Mouse (Mus musculus) left cerebral cortex, postnatal 14 days (tissue): ENCODE measurements around the gene Bcl7b. TPM values are rescaled to one million over a fixed set of nuclear protein-coding genes. Genes with fewer than 3 reads are reported as not detected.
"Not testable (repeated sequence)": the region's sequence is repeated elsewhere in the genome, so short reads cannot be mapped to it uniquely, and the experiment has no call there.

Experiments
- DNase-seq, 2 experiments: peaks; one replicate each; pipeline ENCODE4 v3.0.0; 2021 to 2022; ENCODE audit warnings: low spot score in 2 of 2, mixed read lengths in 1 of 2
- intact Hi-C: fragments of 180-260 bp; cut with DNase I; formaldehyde crosslinking; loops from one replicate; pipeline ENCODE4 v1.15.1; 2025
- microRNA-seq, 2 experiments: library from miRNA; unstranded; fragments of <30 nt; microRNA quantifications; one replicate each; pipeline ENCODE4 v1.2.0; 2022
- total RNA-seq, 2 experiments: library from RNA; stranded (reverse); gene quantifications; 2 replicates each; pipeline ENCODE4 v1.2.3; 2021

Gene Bcl7b
- total RNA-seq, 2 experiments from 2014 or later, result 41.5 to 44.9 TPM

DNA sequence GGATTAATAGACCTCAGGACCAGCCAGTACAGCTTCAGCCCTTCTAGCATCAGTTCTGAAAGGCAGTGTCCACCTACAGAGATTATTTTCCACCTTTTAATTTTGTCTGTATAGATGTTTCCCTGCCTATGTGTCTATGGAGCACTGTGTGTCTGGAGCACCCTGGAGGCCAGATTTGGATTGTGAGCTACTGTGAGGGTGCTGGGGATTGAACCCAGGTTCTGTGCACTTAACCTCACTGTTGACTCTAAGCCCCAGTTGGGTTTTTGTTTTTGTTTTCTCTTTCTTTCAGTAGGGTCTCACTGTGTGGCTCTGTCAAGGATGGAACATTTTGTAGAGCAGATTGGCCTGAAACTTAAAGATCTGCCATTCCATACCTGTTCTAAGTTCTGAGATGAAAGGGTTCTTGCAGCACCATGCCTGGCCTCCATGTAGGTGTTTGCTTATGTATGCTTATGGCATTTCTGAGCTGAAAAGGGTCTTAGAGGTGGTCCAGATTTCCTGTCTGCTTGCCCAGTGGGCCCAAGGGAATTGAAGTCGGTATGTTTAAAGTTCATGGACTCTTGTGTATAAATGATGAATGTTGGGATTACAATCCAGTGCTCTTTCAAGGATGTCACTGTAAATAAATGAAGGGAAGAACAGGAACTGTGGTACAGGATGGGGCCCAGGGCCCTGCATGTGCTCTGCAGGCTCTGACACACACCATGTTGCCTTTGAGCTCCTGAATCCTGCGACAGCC lies 21.4 kb downstream of the Bcl7b start:
- intact Hi-C loops, result loop anchor here (2.0 to 5.0 kb wide), 2 partner anchors 71 to 177 kb away; no protein-coding TSS in a partner anchor

DNA sequence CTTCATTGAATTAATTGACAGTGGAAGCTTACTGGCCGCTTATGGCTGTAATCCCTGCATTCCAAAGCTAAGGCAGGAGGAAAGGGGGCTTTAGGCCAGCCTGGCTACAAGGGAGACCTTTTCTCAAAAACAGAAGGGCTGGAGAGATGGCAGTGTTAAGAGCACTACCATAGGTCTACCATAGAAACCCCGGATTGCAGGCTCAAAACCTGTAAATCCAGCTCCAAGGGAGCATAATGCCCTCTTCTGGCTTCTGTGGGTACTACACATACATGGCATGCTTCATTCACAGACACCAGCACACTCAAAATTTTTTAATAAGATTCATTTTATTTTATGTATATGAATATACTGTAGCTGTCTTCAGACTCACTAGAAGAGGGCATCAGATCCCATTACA lies 23.5 kb downstream of the Bcl7b start:
- peak; percentile 82 to 84 for DNase-seq
- intact Hi-C loops, result loop anchor here (2.0 kb wide), 1 partner anchor 73 kb away; no protein-coding TSS in a partner anchor

More for the DNA sequence above, 21.4 kb downstream of the Bcl7b start:
- DNase-seq, result no peak

DNA sequence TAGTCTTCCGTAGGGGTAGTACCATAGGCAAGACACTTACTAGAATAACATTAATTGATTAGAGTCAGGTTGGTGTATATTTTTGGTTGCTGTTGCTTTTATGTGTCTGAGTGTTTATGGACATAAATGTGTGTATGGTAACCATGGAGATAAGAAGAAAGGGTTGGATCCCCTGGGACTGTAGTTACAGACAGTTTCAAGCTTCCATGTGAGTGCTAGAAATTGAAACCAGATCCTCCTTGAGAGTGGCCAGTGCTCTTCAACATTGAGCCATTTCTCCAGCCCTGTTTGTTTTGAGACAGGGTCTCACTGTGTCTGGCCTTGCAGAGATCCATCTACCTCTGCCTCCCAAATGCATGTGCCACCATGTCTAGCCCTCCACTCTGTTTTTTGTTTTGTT lies 24.3 kb downstream of the Bcl7b start:
- DNase-seq, result no peak
- intact Hi-C loops, result no loop called here

DNA sequence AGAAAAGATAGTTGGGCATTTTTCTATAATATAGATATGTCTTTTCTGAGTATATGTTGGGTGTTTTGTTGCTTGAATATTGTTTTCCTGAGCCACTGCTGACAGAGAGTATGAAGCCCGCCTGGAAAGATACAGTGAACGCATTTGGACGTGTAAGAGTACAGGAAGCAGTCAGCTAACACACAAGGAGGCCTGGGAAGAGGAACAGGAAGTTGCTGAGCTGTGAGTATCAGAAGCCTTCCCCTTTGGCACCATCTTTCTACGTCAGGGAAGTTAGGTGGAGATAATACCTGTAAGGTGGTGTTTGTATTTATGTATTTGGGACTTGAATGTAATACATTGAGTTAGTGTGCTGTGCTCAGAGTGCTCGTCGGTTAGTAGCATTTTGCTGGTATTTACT lies 28.3 kb downstream of the Bcl7b start:
- intact Hi-C loops, result no loop called here
- DNase-seq, result no peak

DNA sequence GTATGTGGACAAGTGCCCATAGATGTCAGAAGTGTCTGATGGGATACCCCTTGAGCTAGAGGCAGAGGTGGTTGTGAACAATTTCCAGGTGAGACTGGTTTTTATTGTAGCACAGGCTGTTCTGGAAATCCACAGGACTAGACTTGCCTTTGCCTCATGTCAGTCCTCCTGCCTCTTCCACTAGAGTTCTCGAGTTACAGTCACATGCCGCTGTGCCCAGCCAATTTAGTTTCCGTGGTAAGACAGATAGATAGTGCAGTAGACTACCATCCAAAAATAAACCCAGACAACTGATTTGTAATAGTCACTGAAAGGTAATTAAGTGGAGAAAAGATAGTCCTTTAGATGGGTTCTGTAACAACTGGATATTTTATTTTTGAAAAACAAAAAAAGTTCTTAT lies 34.7 kb downstream of the Bcl7b start:
- intact Hi-C loops, result no loop called here
- no peak for DNase-seq

DNA sequence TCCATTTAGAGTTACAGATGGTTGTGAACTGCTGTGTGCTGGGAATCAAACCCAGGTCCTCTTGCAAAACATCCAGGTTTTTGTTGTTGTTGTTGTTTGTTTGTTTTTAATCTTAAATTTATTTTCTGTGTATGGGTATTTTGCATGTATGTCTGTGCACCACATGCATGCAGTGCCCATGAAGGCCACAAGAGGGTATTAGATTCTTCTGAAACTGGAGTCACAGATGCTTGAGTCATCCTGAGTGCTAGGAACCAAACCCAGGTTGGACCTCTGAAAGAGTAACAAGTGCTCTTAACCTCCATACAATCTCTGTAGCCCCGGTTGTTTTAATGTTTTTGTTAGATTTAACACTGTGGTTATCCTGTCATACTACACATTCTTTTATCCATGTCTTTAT lies 40.1 kb downstream of the Bcl7b start:
- intact Hi-C loops, result no loop called here
- DNase-seq, result no peak

DNA sequence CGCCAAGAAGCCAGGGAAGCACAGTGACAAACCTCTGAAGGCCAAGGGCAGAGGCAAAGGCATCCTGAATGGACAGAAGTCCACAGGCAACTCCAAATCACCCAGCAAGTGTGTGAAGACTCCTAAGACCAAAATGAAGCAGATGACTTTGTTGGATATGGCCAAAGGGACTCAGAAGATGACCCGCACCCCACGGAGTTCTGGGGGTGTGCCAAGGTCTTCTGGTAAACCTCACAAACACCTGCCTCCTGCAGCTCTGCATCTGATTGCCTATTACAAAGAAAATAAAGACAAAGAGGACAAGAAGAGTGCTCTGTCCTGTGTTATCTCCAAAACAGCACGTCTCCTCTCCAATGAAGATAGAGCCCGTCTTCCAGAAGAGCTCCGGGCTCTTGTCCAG lies 48.8 kb downstream of the Bcl7b start:
- intact Hi-C loops, result no loop called here
- DNase-seq, result no peak

DNA sequence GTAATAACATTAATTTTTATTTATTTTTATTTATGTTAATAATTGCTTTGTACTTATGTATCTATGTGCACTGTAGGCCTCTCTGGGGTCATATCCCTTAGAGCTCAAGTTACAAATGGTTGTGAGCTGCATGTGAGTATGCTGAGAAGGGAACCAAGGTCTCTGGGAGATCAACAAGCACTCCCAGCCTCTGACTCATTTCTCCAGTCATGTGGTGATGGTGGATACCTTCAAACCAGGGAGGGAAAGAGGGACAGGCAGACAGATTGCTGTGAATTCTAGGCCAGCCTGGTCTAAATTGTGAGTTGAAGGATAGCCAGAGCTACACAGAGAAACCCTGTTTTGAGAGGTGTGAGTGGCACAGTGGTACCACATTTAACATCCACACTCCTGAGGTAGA lies 52.9 kb downstream of the Bcl7b start:
- DNase-seq, result no peak
- intact Hi-C loops, result loop anchor here (10.0 kb wide), 1 partner anchor 164 kb away; no protein-coding TSS in a partner anchor

DNA sequence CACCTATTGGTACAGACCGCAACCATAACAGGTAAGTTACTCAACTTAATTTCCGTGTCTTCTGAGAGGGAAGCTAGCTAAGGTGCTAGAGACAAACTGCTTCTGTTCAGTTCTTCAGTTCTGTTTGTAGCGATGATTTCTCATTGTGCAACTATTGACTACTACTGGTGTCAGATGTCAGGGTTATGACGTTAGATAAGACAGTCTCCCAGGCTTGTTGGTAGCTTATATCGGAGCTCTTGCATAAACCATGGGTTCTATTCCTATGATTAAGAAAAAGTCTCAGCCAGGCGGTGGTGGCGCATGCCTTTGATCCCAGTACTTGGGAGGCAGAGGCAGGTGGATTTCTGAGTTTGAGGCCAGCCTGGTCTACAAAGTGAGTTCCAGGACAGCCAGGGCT lies 54.0 kb downstream of the Bcl7b start:
- DNase-seq, result no peak
- intact Hi-C loops, result loop anchor here (10.0 kb wide), 1 partner anchor 163 kb away; no protein-coding TSS in a partner anchor

DNA sequence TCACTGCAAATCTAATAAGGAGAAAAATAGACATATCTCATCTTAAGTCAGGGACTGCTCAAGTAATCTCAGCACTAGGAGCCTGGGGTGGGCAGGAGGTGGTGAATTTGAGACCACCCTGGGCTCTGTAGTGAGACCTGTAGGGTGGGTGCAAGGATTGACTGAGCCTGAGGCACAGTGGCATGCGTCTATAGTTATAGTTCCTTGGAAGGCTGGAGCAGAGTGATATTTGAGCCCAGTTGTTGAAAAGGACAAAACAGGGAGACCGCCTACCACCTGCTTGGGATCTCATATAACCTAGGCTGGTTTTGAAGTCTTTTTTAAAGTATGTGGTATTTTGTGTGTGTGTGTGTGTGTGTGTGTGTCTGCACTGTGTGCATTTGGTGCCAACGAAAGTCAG lies 56.1 kb downstream of the Bcl7b start:
- DNase-seq, result no peak
- intact Hi-C loops, result loop anchor here (10.0 kb wide), 1 partner anchor 161 kb away; no protein-coding TSS in a partner anchor

DNA sequence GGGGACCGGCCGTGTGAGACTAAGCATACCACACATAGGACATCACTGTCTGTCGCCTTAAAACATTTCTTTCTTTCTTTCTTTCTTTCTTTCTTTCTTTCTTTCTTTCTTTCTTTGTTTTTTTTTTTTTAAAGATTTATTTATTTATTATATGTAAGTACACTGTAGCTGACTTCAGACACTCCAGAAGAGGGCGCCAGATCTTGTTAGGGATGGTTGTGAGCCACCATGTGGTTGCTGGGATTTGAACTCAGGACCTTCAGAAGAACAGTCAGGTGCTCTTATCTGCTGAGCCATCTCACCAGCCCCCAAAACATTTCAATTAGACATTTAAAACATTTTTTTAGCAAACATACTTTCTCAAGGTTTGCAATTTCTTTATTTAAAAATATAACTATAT lies 57.8 kb downstream of the Bcl7b start:
- intact Hi-C loops, result loop anchor here (10.0 kb wide), 1 partner anchor 159 kb away; no protein-coding TSS in a partner anchor
- not testable (repeated sequence) for DNase-seq

DNA sequence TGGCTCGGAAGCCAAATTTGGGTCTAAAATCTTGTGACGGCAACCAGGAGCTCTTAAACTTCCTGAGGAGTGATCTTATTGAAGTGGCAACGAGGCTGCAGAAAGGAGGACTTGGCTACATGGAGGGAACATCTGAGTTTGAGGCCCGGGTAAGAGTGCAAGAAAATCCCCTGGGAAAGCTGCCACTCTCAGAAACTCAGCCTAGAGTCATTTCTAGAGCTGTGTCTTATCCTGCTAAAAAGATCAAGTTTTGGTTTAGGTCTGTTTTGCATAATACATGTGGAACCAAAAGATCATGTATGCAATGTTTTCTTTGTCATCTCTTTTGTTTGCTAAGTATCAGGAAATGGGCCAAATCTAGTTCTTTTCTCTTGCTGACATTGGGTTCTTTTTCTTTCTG lies 62.1 kb downstream of the Bcl7b start:
- DNase-seq, result no peak
- intact Hi-C loops, result no loop called here

Small RNA genes lying within 50 kb of the gene (microRNA-seq; reads per million reads assigned to microRNA genes)
- gene Gm25315, result 0 reads per million in 2 experiments

Other genes with a start within 250 kb of the Bcl7b start
- gene Mettl27, start 235.9 kb upstream of the Bcl7b start, total RNA-seq, result 1 to 10 TPM; 7.3 TPM
- gene Cldn4, start 221.3 kb upstream of the Bcl7b start, total RNA-seq, result not detected
- 1 to 10 TPM in 1 of 2 experiments, under 1 TPM in 1; 0.37 to 1.7 TPM for gene Cldn3, start 182.1 kb upstream of the Bcl7b start, total RNA-seq
- gene Abhd11, start 159.1 kb upstream of the Bcl7b start, total RNA-seq, result 10 to 100 TPM; 41.2 to 42.0 TPM
- 100 to 1,000 TPM; 413 to 473 TPM for gene Stx1a, start 144.8 kb upstream of the Bcl7b start, total RNA-seq
- gene Dnajc30, start 104.1 kb upstream of the Bcl7b start, total RNA-seq, result 10 to 100 TPM; 41.6 to 42.9 TPM
- gene Bud23, start 103.3 kb upstream of the Bcl7b start, total RNA-seq, result 10 to 100 TPM; 34.0 to 55.7 TPM
- gene Vps37d, start 90.0 kb upstream of the Bcl7b start, total RNA-seq, result 10 to 100 TPM; 23.6 to 30.9 TPM
- gene Mlxipl, start 78.4 kb upstream of the Bcl7b start, total RNA-seq, result 1 to 10 TPM; 4.0 to 4.5 TPM
- gene Tbl2, start 18.6 kb upstream of the Bcl7b start, total RNA-seq, result 10 to 100 TPM; 28.1 to 28.2 TPM
- gene Baz1b, start 19.0 kb downstream of the Bcl7b start, total RNA-seq, result 10 to 100 TPM; 51.9 to 55.1 TPM
- gene Fzd9, start 82.9 kb downstream of the Bcl7b start, total RNA-seq, result 1 to 10 TPM; 6.2 to 6.8 TPM
- gene Fkbp6, start 181.8 kb downstream of the Bcl7b start, total RNA-seq, result under 1 TPM in 1 of 2 experiments, not detected in 1; 0.70 TPM
- gene Trim50, start 185.0 kb downstream of the Bcl7b start, total RNA-seq, result not detected
- 10 to 100 TPM; 13.9 to 19.5 TPM for gene Nsun5, start 201.7 kb downstream of the Bcl7b start, total RNA-seq
- 10 to 100 TPM; 45.8 to 46.2 TPM for gene Pom121, start 226.3 kb downstream of the Bcl7b start, total RNA-seq